Mouse (Mus musculus): Measurements from ENCODE around the gene Actl6b.

GRCm38 (mm10) chr5:137590507-137590906 is 37.2 kb downstream of the Actl6b start:
- TF ChIP-seq CTCF (IDR thresholded peaks at IDR 0.05; ENCODE audit: borderline replicate concordance, control insufficient read depth, extremely low read depth, insufficient read depth, low read length, poor library complexity) (no peak), POLR2A (IDR thresholded peaks at IDR 0.05; ENCODE audit: control insufficient read depth, extremely low read depth, insufficient read depth, low read length, poor library complexity) (no peak)
